Mouse (Mus musculus): ENCODE results near the gene Zfp213. TPM values are rescaled to one million over a fixed set of nuclear protein-coding genes. Genes with fewer than 3 reads are reported as not detected.

Gene Zfp213
- polyA plus RNA-seq, 1 experiment from 2014 or later, result 8.6 TPM

- in situ Hi-C loops (cut with MboI; ENCODE audit: low pct_unique_long_range_greater_than_20kb), result loop anchor here (25.0 kb wide), 2 partner anchors 1612 to 1862 kb away; partner anchors contain the start of genes Zfp760, Zfp942 and Zfp943
- DNase-seq (ENCODE audit: low read depth, low spot score) (no peak), ATAC-seq (no peak)
- ChIA-PET CTCF (interaction anchor here (1.4 kb wide), 1 partner anchor 36 kb away, joined by 3 read pairs; no protein-coding TSS in a partner anchor), POLR2A (no interaction called here)
- no peaks in the 10 kb centered on the region for H3K27me3 ChIP-seq
- no peak for TF ChIP-seq CTCF (IDR thresholded peaks at IDR 0.05)
These were observed 10.1 kb upstream of the Zfp213 start for GRCm38 (mm10) chr17:23574130-23574529.

GRCm38 (mm10) chr17:23572059-23572458 lies 8.0 kb upstream of the Zfp213 start:
- ChIA-PET POLR2A (interaction anchor here (0.7 kb wide), 1 partner anchor 17 kb away, joined by 3 read pairs; no protein-coding TSS in a partner anchor), CTCF (interaction anchor here (0.7 to 2.6 kb wide), 7 partner anchors 13 to 134 kb away, joined by 3 to 10 read pairs (median 3); no protein-coding TSS in a partner anchor)
- DNase-seq (ENCODE audit: low read depth, low spot score) (no peak), ATAC-seq (no peak)
- H3K27me3 ChIP-seq, result no peaks in the 10 kb centered on the region
- in situ Hi-C loops (cut with MboI; ENCODE audit: low pct_unique_long_range_greater_than_20kb), result loop anchor here (25.0 kb wide), 2 partner anchors 1610 to 1860 kb away; partner anchors contain the start of genes Zfp760, Zfp942 and Zfp943
- TF ChIP-seq CTCF (IDR thresholded peaks at IDR 0.05), result no peak

- ChIA-PET POLR2A (interaction anchor here (0.8 kb wide), 1 partner anchor 11 kb away, joined by 3 read pairs; no protein-coding TSS in a partner anchor), CTCF (interaction anchor here (1.1 to 2.6 kb wide), 8 partner anchors 9 to 135 kb away, joined by 3 to 16 read pairs (median 6); no protein-coding TSS in a partner anchor)
- ATAC-seq (no peak), DNase-seq (ENCODE audit: low read depth, low spot score) (no peak)
- no peak for TF ChIP-seq CTCF (IDR thresholded peaks at IDR 0.05)
- in situ Hi-C loops (cut with MboI; ENCODE audit: low pct_unique_long_range_greater_than_20kb), result loop anchor here (25.0 kb wide), 2 partner anchors 1609 to 1859 kb away; partner anchors contain the start of genes Zfp760, Zfp942 and Zfp943
- H3K27me3 ChIP-seq, result no peaks in the 10 kb centered on the region
These were observed 7.0 kb upstream of the Zfp213 start for GRCm38 (mm10) chr17:23571084-23571483.

- TF ChIP-seq CTCF (IDR thresholded peaks at IDR 0.05), result peak; percentile 77
- in situ Hi-C loops (cut with MboI; ENCODE audit: low pct_unique_long_range_greater_than_20kb), result loop anchor here (25.0 kb wide), 2 partner anchors 1608 to 1858 kb away; partner anchors contain the start of genes Zfp760, Zfp942 and Zfp943
- no peak for DNase-seq (ENCODE audit: low read depth, low spot score)
- POLR2A ChIA-PET, result no interaction called here
- H3K27me3 ChIP-seq, result no peaks in the 10 kb centered on the region
- CTCF ChIA-PET, result interaction anchor here (1.3 to 2.5 kb wide), 6 partner anchors 8 to 56 kb away, joined by 4 to 16 read pairs (median 6); no protein-coding TSS in a partner anchor
- ATAC-seq, result peak; percentile 55
These were observed 6.0 kb upstream of the Zfp213 start for GRCm38 (mm10) chr17:23570017-23570416.

- DNase-seq (ENCODE audit: low read depth, low spot score) (no peak), ATAC-seq (no peak)
- TF ChIP-seq CTCF (IDR thresholded peaks at IDR 0.05), result no peak
- ChIA-PET POLR2A (no interaction called here), CTCF (interaction anchor here (1.9 kb wide), 1 partner anchor 42 kb away, joined by 8 read pairs; no protein-coding TSS in a partner anchor)
- no peaks in the 10 kb centered on the region for H3K27me3 ChIP-seq
- in situ Hi-C loops (cut with MboI; ENCODE audit: low pct_unique_long_range_greater_than_20kb), result loop anchor here (5.0 to 25.0 kb wide), 3 partner anchors 134 to 1856 kb away; partner anchors contain the start of genes Zfp760, Zfp942 and Zfp943
These were observed 4.3 kb upstream of the Zfp213 start for GRCm38 (mm10) chr17:23568370-23568769.

- in situ Hi-C loops (cut with MboI; ENCODE audit: low pct_unique_long_range_greater_than_20kb), result loop anchor here (5.0 to 25.0 kb wide), 3 partner anchors 136 to 1854 kb away; partner anchors contain the start of genes Zfp760, Zfp942 and Zfp943
- POLR2A ChIA-PET, result interaction anchor here (0.7 kb wide), 1 partner anchor 32 kb away, joined by 3 read pairs; no protein-coding TSS in a partner anchor
- ATAC-seq, result no peak
- DNase-seq (ENCODE audit: low read depth, low spot score), result no peak
- CTCF ChIA-PET, result interaction anchor here (0.7 to 1.9 kb wide), 4 partner anchors 37 to 140 kb away, joined by 3 to 8 read pairs (median 4); no protein-coding TSS in a partner anchor
- TF ChIP-seq CTCF (IDR thresholded peaks at IDR 0.05), result peak; percentile 50
- H3K27me3 ChIP-seq, result no peaks in the 10 kb centered on the region
These were observed 2.7 kb upstream of the Zfp213 start for GRCm38 (mm10) chr17:23566787-23567186.

GRCm38 (mm10) chr17:23564368-23564715 lies 304 bp upstream of the Zfp213 start:
- in situ Hi-C loops (cut with MboI; ENCODE audit: low pct_unique_long_range_greater_than_20kb), result loop anchor here (25.0 kb wide), 2 partner anchors 1602 to 1852 kb away; partner anchors contain the start of genes Zfp760, Zfp942 and Zfp943
- no peak for TF ChIP-seq CTCF (IDR thresholded peaks at IDR 0.05)
- CTCF ChIA-PET, result interaction anchor here (0.9 to 1.5 kb wide), 4 partner anchors 14 to 142 kb away, joined by 3 to 8 read pairs (median 4); no protein-coding TSS in a partner anchor
- POLR2A ChIA-PET, result interaction anchor here (1.0 to 3.1 kb wide), 2 partner anchors 12 to 17 kb away, joined by 3 to 18 read pairs; no protein-coding TSS in a partner anchor
- DNase-seq (ENCODE audit: low read depth, low spot score), result no peak
- ATAC-seq, result peak; percentile 71
- H3K27me3 ChIP-seq, result no peaks in the 10 kb centered on the region

- no peak for TF ChIP-seq CTCF (IDR thresholded peaks at IDR 0.05)
- no peaks in the 10 kb centered on the region for H3K27me3 ChIP-seq
- no peak for DNase-seq (ENCODE audit: low read depth, low spot score)
- CTCF ChIA-PET, result interaction anchor here (0.6 to 2.1 kb wide), 8 partner anchors 9 to 341 kb away, joined by 3 to 14 read pairs (median 4); partner anchors contain the start of gene Zscan10
- in situ Hi-C loops (cut with MboI; ENCODE audit: low pct_unique_long_range_greater_than_20kb), result loop anchor here (10.0 to 25.0 kb wide), 3 partner anchors 695 to 1847 kb away; partner anchors contain the start of genes Zfp760, Zfp942, Zfp943 and Zfp945
- POLR2A ChIA-PET, result interaction anchor here (0.6 to 0.9 kb wide), 3 partner anchors 9 to 70 kb away, joined by 3 to 4 read pairs (median 3); partner anchors contain the start of gene Zfp13
- ATAC-seq, result no peak
These were observed 4.3 kb downstream of the Zfp213 start for GRCm38 (mm10) chr17:23559767-23560166.

GRCm38 (mm10) chr17:23555243-23555916 lies 8.7 kb downstream of the Zfp213 start:
- no peak for DNase-seq (ENCODE audit: low read depth, low spot score)
- POLR2A ChIA-PET, result interaction anchor here (0.5 to 0.6 kb wide), 2 partner anchors 17 to 103 kb away, joined by 3 to 4 read pairs; no protein-coding TSS in a partner anchor
- in situ Hi-C loops (cut with MboI; ENCODE audit: low pct_unique_long_range_greater_than_20kb), result loop anchor here (10.0 to 25.0 kb wide), 3 partner anchors 691 to 1843 kb away; partner anchors contain the start of genes Zfp760, Zfp942, Zfp943 and Zfp945
- ATAC-seq, result no peak
- CTCF ChIA-PET, result interaction anchor here (1.1 to 2.5 kb wide), 2 partner anchors 9 to 17 kb away, joined by 3 to 5 read pairs; no protein-coding TSS in a partner anchor
- no peak for TF ChIP-seq CTCF (IDR thresholded peaks at IDR 0.05)
- no peaks in the 10 kb centered on the region for H3K27me3 ChIP-seq

GRCm38 (mm10) chr17:23554321-23554720 lies 9.7 kb downstream of the Zfp213 start:
- ChIA-PET POLR2A (interaction anchor here (0.6 kb wide), 1 partner anchor 18 kb away, joined by 3 read pairs; no protein-coding TSS in a partner anchor), CTCF (no interaction called here)
- DNase-seq (ENCODE audit: low read depth, low spot score) (no peak), ATAC-seq (no peak)
- in situ Hi-C loops (cut with MboI; ENCODE audit: low pct_unique_long_range_greater_than_20kb), result loop anchor here (10.0 to 25.0 kb wide), 3 partner anchors 690 to 1842 kb away; partner anchors contain the start of genes Zfp760, Zfp942, Zfp943 and Zfp945
- TF ChIP-seq CTCF (IDR thresholded peaks at IDR 0.05), result no peak
- no peaks in the 10 kb centered on the region for H3K27me3 ChIP-seq
